Mouse (Mus musculus) erythroblast, embryonic 14.5 days (primary cell): ENCODE measurements around the gene Olfr286. TPM values are rescaled to one million over a fixed set of nuclear protein-coding genes. Genes with fewer than 3 reads are reported as not detected.

Experiments
- H3K27me3 ChIP-seq: 2 replicates; pipeline ENCODE4 v1.6.1; 2012; ENCODE audit warnings: inconsistent platforms; ENCODE audit not compliant: control insufficient read depth
- H3K36me3 ChIP-seq: 2 replicates; pipeline ENCODE4 v1.6.1; 2012; ENCODE audit warnings: mild to moderate bottlenecking, inconsistent platforms; ENCODE audit not compliant: control insufficient read depth
- H3K4me1 ChIP-seq: 2 replicates; pipeline ENCODE4 v1.6.1; 2012; ENCODE audit warnings: inconsistent platforms; ENCODE audit not compliant: control insufficient read depth
- H3K4me3 ChIP-seq: replicated peaks from 2 replicates; pipeline ENCODE3; 2012; ENCODE audit warnings: moderate library complexity, mild to moderate bottlenecking, inconsistent platforms
- H3K9me3 ChIP-seq: 2 replicates; pipeline ENCODE4 v1.6.1; 2012; ENCODE audit warnings: low read length, inconsistent platforms, mixed read lengths; ENCODE audit not compliant: control insufficient read depth
- GATA1 ChIP-seq: IDR thresholded peaks from 2 replicates; pipeline ENCODE4 v1.6.1; 2012; ENCODE audit warnings: low read length, inconsistent platforms, mixed read lengths
- TAL1 ChIP-seq: IDR thresholded peaks from 3 replicates; pipeline ENCODE4 v1.6.1; 2012; ENCODE audit warnings: low read length, inconsistent platforms, mixed read lengths
- polyA plus RNA-seq: library from polyadenylated mRNA; stranded (reverse); fragments of >175 nt; gene quantifications from 2 replicates; pipeline ENCODE4 v1.2.3, GENCODE M21; 2012

Gene Olfr286
- polyA plus RNA-seq, 1 experiment, result not detected

DNA sequence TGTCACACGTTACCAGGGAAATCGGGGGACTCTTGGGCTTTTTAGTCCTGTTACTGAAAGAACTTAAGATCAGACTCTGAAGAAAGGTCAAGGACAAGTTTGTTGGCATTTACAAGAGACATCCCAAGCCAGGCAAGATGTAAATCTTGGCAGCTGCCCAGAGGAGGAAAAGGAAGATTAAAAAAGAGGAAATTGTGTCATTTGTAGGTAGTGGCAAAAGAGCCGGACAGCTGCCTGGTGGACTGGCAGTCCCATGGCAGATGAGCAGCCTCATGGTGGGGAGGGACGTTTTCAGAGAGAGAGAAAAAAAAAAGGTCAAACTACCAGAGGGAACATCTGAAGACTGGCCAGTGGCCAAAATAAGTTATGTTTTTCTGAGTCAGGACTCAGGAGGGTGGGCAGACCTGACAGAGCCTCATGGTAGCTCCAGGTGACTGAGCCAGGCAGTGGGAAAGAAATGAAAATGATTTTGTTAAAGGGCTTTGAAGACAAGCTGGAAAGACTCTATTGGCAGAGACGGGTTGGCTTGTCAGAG is 20.8 kb downstream of the Olfr286 start:
- Histone ChIP-seq H3K4me3 (no peak overlapping the region), H3K4me1 (no peaks in the 10 kb centered on the region), H3K27me3 (no peaks in the 10 kb centered on the region), H3K9me3 (no peaks in the 10 kb centered on the region), H3K36me3 (no peaks in the 10 kb centered on the region)
- TF ChIP-seq GATA1 (no peak), TAL1 (no peak)

DNA sequence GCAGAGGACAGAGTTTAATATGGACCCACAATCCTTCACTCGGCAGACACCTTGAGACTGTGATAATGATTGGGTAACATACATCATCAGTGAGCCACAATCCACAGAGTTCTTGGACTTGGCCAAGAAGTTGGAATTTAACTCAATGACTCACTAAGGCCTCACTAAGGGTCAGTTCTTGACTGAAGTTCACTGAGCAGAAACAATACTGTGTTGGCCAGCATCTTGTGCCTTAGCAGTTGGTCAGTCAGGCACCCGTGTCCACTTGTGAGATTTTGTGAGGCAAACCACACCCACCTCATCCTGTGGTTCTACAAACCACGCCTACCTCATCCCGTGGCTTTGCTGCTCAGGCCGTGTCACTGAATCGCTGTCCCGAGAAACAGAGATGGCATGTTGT is 24.6 kb downstream of the Olfr286 start:
- no peaks in the 10 kb centered on the region for H3K27me3 ChIP-seq
- no peaks in the 10 kb centered on the region for H3K36me3 ChIP-seq
- H3K4me3 ChIP-seq, result no peak overlapping the region
- H3K9me3 ChIP-seq, result no peaks in the 10 kb centered on the region
- no peak for TF ChIP-seq GATA1
- H3K4me1 ChIP-seq, result no peaks in the 10 kb centered on the region

- no peak for TF ChIP-seq TAL1
- TF ChIP-seq GATA1, result no peak
- Histone ChIP-seq H3K4me1 (no peaks in the 10 kb centered on the region), H3K27me3 (no peaks in the 10 kb centered on the region; the same call in 1 of the 2 replicates), H3K4me3 (no peak within 1 kb of the TSS), H3K36me3 (no peaks in the 10 kb centered on the region), H3K9me3 (no peaks in the 10 kb centered on the region)
Observed at GRCm38 (mm10) chr15:98195442-98195841, 38.8 kb downstream of the Olfr286 start, which contains the start of gene Olfr288. Gene Olfr288 (minus strand): TSS chr15:98195542.

GRCm38 (mm10) chr15:98184456-98184855 is 49.8 kb downstream of the Olfr286 start:
- Histone ChIP-seq H3K27me3 (peaks cover 27% of the 10 kb centered on the region), H3K4me1 (peaks cover 11% of the 10 kb centered on the region), H3K36me3 (no peaks in the 10 kb centered on the region), H3K9me3 (no peaks in the 10 kb centered on the region), H3K4me3 (no peak overlapping the region)
- TF ChIP-seq GATA1 (no peak), TAL1 (no peak)

GRCm38 (mm10) chr15:98181856-98182570 is 52.2 kb downstream of the Olfr286 start:
- Histone ChIP-seq H3K4me3 (no peak overlapping the region), H3K9me3 (no peaks in the 10 kb centered on the region), H3K27me3 (peaks cover 39% of the 10 kb centered on the region), H3K4me1 (peaks cover 11% of the 10 kb centered on the region), H3K36me3 (no peaks in the 10 kb centered on the region)
- TF ChIP-seq TAL1 (no peak), GATA1 (no peak)

DNA sequence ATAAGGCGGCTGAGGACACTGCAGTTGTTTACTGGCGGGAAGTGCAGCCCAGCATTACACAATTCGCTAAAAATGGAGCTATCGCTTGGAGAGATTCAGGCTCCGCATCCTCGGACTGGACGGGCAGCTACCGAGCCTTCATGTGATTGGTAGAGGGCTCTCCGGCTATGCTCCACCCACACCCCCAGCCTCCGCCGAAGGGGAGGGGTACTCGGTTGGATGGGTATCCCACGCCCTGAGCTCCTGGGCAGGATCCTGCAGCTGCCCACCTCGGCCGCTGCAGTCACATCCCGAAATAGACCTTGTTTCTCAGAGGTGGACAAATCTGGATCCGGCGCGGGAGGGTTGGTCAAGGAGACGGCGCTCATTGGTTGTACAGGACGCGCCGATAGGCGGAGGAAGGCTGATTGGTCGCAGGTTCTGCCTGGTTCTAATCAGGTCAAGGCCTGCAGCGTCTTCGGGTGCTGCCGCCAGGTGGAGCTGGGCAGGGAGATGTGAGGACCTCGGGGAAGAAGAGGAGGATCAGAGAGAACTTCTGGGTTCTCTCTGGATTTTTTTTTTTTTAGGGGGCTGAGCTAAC is 53.0 kb downstream of the Olfr286 start:
- Histone ChIP-seq H3K4me1 (peaks cover 11% of the 10 kb centered on the region), H3K27me3 (peaks cover 44% of the 10 kb centered on the region), H3K36me3 (no peaks in the 10 kb centered on the region), H3K4me3 (peak overlapping the region; percentile 61), H3K9me3 (no peaks in the 10 kb centered on the region)
- TF ChIP-seq GATA1 (peak; percentile 44), TAL1 (no peak)

DNA sequence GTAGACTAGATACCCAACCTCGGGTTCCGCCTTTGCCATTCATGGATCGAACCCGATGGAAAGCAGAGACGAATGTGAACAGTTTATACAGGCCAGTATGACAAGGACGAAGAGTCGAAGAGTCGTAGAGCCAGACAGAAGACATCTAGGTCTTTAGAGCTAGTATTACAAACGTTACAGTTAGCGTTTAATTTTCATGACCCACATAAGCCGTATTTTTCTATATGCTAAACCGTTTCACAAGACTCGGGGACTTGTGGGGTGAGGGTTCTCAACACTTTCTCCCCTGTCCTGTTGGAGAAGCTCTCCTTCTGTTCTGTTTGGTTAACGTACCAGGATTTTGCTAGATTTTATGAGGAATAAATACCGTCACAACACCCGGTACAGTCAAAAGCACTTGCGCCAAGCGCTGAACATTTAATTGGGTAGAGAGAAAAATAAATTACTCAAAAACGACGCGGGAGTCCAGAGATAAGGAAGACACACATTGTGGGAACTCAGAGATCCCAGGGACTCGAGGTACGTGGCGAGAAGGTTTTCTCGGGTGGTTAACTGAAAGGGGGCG is 53.6 kb downstream of the Olfr286 start:
- peaks cover 44% of the 10 kb centered on the region for H3K27me3 ChIP-seq
- H3K9me3 ChIP-seq, result no peaks in the 10 kb centered on the region
- no peaks in the 10 kb centered on the region for H3K36me3 ChIP-seq
- H3K4me3 ChIP-seq, result peak overlapping the region; percentile 61
- no peak for TF ChIP-seq TAL1
- peaks cover 11% of the 10 kb centered on the region for H3K4me1 ChIP-seq

- H3K4me1 ChIP-seq, result peaks cover 11% of the 10 kb centered on the region
- H3K4me3 ChIP-seq, result no peak overlapping the region
- TF ChIP-seq TAL1, result no peak
- TF ChIP-seq GATA1, result no peak
- peaks cover 53% of the 10 kb centered on the region for H3K27me3 ChIP-seq
- no peaks in the 10 kb centered on the region for H3K36me3 ChIP-seq
- H3K9me3 ChIP-seq, result no peaks in the 10 kb centered on the region
Observed at GRCm38 (mm10) chr15:98177320-98177719, 56.9 kb downstream of the Olfr286 start.

Other genes starting within 250 kb of the Olfr286 start
- not detected in 2 replicates for gene Col2a1, start 229.8 kb downstream of the Olfr286 start, polyA plus RNA-seq
- gene Pfkm, start 141.9 kb downstream of the Olfr286 start, polyA plus RNA-seq, result 2.4 and 3.1 TPM in 2 replicates
- gene Senp1, start 140.7 kb downstream of the Olfr286 start, polyA plus RNA-seq, result 0.71 and 1.0 TPM in 2 replicates
- gene Asb8, start 68.8 kb downstream of the Olfr286 start, polyA plus RNA-seq, result 0.42 and 0.43 TPM in 2 replicates
- gene Ccdc184, start 67.3 kb downstream of the Olfr286 start, polyA plus RNA-seq, result not detected in 2 replicates
- not detected in 2 replicates for gene Olfr288, start 38.9 kb downstream of the Olfr286 start, polyA plus RNA-seq
- gene Gm44579, start 13.5 kb downstream of the Olfr286 start, polyA plus RNA-seq, result not detected in 2 replicates
- gene Olfr287, start 13.4 kb downstream of the Olfr286 start, polyA plus RNA-seq, result not detected in 2 replicates
- gene H1fnt, start 22.8 kb upstream of the Olfr286 start, polyA plus RNA-seq, result not detected in 2 replicates
- 0.03 TPM in 1 of 2 replicates, not detected in the other for gene Zfp641, start 61.7 kb upstream of the Olfr286 start, polyA plus RNA-seq
- 0.01 TPM in 1 of 2 replicates, not detected in the other for gene Olfr285, start 82.9 kb upstream of the Olfr286 start, polyA plus RNA-seq
- not detected in 2 replicates for gene Olfr284, start 106.5 kb upstream of the Olfr286 start, polyA plus RNA-seq
- gene Olfr283, start 146.5 kb upstream of the Olfr286 start, polyA plus RNA-seq, result not detected in 2 replicates
- not detected in 2 replicates for gene Olfr282, start 196.8 kb upstream of the Olfr286 start, polyA plus RNA-seq
- gene Olfr281, start 218.1 kb upstream of the Olfr286 start, polyA plus RNA-seq, result 0.01 TPM in 1 of 2 replicates, not detected in the other
- not detected in 2 replicates for gene OR5BS1P, start 235.4 kb upstream of the Olfr286 start, polyA plus RNA-seq
- not detected in 2 replicates for gene Lalba, start 248.3 kb upstream of the Olfr286 start, polyA plus RNA-seq